Mouse (Mus musculus): ENCODE measurements around the gene Aox2. TPM values are rescaled to one million over a fixed set of nuclear protein-coding genes. Genes with fewer than 3 reads are reported as not detected.
A peak's percentile ranks its signal among the peaks of the same experiment; 100 is the strongest.

The Aox2 gene
- polyA plus RNA-seq, 1 experiment from 2014 or later: not detected

DNA sequence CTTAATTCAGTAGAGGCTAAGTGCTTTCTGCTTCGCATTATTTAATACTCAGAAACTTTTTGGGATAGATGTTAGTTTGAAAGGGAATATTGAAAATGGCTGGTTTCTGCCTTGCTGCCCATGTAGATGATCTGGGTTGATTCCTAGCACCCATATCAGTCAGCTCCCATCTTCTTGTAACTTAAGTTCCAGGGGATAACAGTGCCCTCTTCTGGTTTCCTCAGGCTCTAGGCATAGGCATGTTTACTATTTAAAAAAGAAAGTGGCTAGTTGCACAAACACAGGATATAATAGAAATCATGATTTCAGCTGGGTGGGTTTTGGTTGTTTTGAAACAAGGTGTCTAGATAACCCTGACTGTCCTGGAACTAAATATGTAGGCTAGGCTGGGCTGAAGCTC is 118.1 kb downstream of the Aox2 start:
- 97% methylated on average over 1 of the region's 1 CpGs for WGBS
- Histone ChIP-seq H3K27me3 (ENCODE audit: low read depth, poor library complexity, severe bottlenecking) (no peaks in the 10 kb centered on the region), H3K4me1 (peaks cover 19% of the 10 kb centered on the region), H3K4me3 (no peak overlapping the region), H3K9me3 (replicated peaks) (no peaks in the 10 kb centered on the region), H3K36me3 (peaks cover 67% of the 10 kb centered on the region), H3K27ac (replicated peaks) (no peak overlapping the region)
- no peak for DNase-seq (ENCODE audit: low spot score)

DNA sequence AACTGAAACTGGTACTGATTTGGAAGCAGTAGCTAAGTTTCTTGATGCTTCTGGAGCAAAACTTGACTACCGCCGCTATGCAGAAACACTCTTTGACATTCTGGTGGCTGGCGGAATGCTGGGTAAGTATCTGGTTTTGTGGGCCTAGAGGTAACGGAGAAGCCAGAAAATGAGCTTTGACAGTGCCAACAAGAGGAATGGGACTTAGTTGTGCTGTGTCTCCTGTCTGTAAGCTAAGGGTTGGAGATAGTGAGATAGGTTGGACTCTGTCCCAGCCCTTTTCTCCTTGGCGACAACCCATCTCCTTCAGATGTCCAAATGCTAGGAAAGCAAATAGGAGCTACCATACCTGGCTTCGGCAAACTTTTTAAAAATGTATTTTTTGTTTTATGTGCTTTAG is 119.6 kb downstream of the Aox2 start:
- Histone ChIP-seq H3K4me1 (peaks cover 10% of the 10 kb centered on the region; the same call in 1 of the 2 replicates), H3K27me3 (ENCODE audit: low read depth, poor library complexity, severe bottlenecking) (no peaks in the 10 kb centered on the region), H3K27ac (replicated peaks) (no peak overlapping the region), H3K36me3 (peaks cover 82% of the 10 kb centered on the region), H3K9me3 (replicated peaks) (no peaks in the 10 kb centered on the region), H3K4me3 (no peak overlapping the region)
- DNase-seq (ENCODE audit: low spot score): no peak
- WGBS: 97% methylated on average over 6 of the region's 6 CpGs

DNA sequence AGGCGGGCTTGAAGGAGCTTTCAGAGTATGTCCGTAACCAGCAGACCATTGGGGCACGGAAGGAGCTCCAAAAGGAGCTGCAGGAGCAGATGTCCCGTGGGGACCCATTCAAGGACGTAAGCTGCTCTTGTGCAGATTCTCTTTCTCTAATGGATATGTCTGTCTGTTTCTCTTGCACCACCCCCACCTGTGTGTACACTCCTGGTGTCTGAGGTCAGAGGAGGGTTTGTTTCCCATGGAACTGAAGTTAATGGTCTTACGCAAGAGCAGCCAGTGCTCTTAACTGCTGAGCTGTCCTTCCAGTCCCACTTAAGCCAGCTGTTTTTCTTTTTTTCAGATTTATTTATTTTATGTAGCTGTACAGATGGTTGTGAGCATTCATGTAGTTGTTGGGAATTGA is 123.3 kb downstream of the Aox2 start:
- WGBS: 95% methylated on average over 6 of the region's 6 CpGs
- no peak for DNase-seq (ENCODE audit: low spot score)

DNA sequence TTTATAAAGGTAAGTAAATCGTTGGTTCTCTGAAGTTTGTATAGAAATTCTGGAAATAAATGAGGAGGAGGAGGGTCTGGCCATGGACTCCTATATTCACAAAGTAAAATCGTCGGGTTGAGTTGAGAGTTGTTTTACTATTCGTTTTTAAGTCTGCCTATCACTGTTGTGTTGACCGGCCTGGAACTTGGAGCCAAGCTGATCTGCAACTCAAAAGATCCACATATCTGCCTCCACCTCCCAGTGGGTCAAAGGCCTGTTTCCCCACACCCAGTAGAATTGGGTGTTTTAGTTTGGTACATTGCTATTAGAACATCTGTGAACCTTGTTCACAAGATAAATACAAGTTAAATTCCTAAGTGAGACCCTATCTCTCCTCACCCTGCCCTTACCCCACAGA is 125.6 kb downstream of the Aox2 start:
- H3K27me3 ChIP-seq (ENCODE audit: low read depth, poor library complexity, severe bottlenecking): no peaks in the 10 kb centered on the region
- peaks cover 89% of the 10 kb centered on the region for H3K36me3 ChIP-seq
- H3K9me3 ChIP-seq (replicated peaks): no peaks in the 10 kb centered on the region
- no peaks in the 10 kb centered on the region for H3K4me1 ChIP-seq
- 90% methylated on average over 5 of the region's 5 CpGs for WGBS
- no peak overlapping the region for H3K27ac ChIP-seq (replicated peaks)
- no peak for DNase-seq (ENCODE audit: low spot score)
- no peak overlapping the region for H3K4me3 ChIP-seq

More for the DNA sequence above, 123.3 kb downstream of the Aox2 start:
- no peaks in the 10 kb centered on the region for H3K4me1 ChIP-seq
- H3K27ac ChIP-seq (replicated peaks): no peak overlapping the region
- H3K27me3 ChIP-seq (ENCODE audit: low read depth, poor library complexity, severe bottlenecking): no peaks in the 10 kb centered on the region
- no peaks in the 10 kb centered on the region for H3K9me3 ChIP-seq (replicated peaks)
- no peak overlapping the region for H3K4me3 ChIP-seq
- H3K36me3 ChIP-seq: peaks cover 97% of the 10 kb centered on the region

DNA sequence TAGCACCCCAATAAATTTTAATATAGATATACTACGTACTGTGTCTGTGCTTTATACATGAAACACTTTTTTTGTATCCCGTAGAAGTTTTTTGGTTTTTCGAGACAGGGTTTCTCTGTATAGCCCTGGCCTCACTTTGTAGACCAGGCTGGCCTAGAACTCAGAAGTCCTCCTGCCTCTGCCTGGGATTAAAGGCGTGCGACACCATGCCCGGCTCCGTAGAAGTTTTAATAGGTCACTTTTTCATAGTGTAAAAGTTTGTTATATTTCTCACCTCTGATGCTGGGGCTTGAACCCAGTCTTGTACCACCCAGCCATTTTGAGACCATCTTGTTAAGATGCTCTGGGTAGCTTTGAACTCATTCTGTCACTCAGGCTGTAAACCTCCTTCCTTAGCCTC is 129.2 kb downstream of the Aox2 start:
- no peaks in the 10 kb centered on the region for H3K27me3 ChIP-seq (ENCODE audit: low read depth, poor library complexity, severe bottlenecking)
- no peak for DNase-seq (ENCODE audit: low spot score)
- H3K4me1 ChIP-seq: no peaks in the 10 kb centered on the region
- H3K4me3 ChIP-seq: no peak overlapping the region
- H3K36me3 ChIP-seq: peaks cover 82% of the 10 kb centered on the region
- no peaks in the 10 kb centered on the region for H3K9me3 ChIP-seq (replicated peaks)
- 94% methylated on average over 7 of the region's 7 CpGs for WGBS
- H3K27ac ChIP-seq (replicated peaks): no peak overlapping the region

DNA sequence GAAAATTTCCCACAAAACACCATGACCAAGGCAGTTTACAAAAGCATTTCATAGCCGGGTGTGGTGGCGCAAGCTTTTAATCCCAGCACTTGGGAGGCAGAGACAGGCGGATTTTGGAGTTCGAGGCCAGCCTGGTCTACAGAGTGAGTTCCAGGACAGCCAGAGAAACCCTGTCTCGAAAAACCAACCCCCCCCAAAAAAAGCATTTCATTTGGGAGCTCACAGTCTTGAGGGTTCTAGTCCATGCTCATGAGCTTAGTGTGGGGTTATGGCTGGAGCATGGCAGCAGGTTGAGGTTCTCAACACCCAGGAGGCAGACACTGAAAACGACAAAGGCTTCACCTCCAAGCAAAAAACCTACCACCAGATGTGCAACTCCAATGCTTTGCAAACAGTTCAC is 130.0 kb downstream of the Aox2 start:
- peaks cover 82% of the 10 kb centered on the region for H3K36me3 ChIP-seq

DNA sequence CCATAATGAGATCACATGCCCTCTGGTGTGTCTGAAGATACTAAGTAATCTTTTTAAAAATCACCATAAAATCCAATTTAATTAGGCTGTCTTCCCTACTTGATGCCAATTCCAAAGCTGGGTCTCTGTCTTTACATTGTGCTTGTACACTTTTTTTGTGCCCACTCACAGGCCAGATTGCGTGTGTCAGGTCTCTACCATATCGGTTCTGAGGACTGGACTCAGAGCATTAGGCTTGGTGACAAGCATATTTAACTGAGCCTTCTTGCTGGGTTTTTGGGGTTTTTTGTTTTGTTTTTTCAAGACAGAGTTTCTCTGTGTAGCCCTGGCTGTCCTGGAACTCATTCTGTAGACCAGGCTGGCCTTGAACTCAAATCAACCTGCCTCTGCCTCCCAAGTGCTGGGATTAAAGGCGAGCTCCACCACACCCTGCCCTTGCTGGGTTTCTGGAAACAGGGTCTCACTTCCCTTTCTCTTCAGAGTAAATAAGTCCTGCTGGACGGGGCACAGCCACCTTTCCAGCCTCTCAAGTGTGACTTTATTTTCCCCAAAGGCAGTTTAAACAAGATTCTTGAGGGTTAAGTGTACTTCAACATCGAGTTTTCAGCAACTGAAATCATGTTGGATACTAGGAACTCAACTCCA is 131.5 kb downstream of the Aox2 start:
- no peak overlapping the region for H3K27ac ChIP-seq (replicated peaks)
- DNase-seq (ENCODE audit: low spot score): no peak
- no peaks in the 10 kb centered on the region for H3K27me3 ChIP-seq (ENCODE audit: low read depth, poor library complexity, severe bottlenecking)
- no peak overlapping the region for H3K4me3 ChIP-seq
- 85% methylated on average over 5 of the region's 5 CpGs for WGBS
- no peaks in the 10 kb centered on the region for H3K4me1 ChIP-seq
- peaks cover 82% of the 10 kb centered on the region for H3K36me3 ChIP-seq
- no peaks in the 10 kb centered on the region for H3K9me3 ChIP-seq (replicated peaks)

More for the DNA sequence above, 130.0 kb downstream of the Aox2 start:
- no peaks in the 10 kb centered on the region for H3K4me1 ChIP-seq
- no peaks in the 10 kb centered on the region for H3K9me3 ChIP-seq (replicated peaks)
- no peak for DNase-seq (ENCODE audit: low spot score)
- H3K4me3 ChIP-seq: no peak overlapping the region
- WGBS: 88% methylated on average over 6 of the region's 6 CpGs
- H3K27me3 ChIP-seq (ENCODE audit: low read depth, poor library complexity, severe bottlenecking): no peaks in the 10 kb centered on the region
- H3K27ac ChIP-seq (replicated peaks): no peak overlapping the region

DNA sequence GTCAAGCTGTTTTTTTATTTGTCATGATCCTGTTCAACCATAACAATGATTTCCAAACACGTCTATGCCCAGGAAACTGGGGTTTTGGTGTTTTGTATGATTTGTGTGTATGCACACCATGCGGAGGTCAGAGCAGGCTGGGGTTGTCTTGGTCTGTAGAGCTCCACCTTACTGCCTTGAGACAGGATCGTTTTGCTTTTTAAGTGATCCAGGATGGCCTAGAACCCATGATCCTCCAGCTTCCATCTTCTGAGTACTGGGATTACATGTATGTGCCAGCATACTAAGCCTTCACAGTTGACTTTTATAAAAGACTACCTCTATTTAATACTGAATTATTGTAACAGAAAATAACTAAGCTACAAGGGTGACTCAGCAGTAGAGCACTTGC is 132.1 kb downstream of the Aox2 start:
- 89% methylated on average over 3 of the region's 3 CpGs for WGBS
- no peaks in the 10 kb centered on the region for H3K27me3 ChIP-seq (ENCODE audit: low read depth, poor library complexity, severe bottlenecking)
- H3K27ac ChIP-seq (replicated peaks): no peak overlapping the region
- H3K4me3 ChIP-seq: no peak overlapping the region
- H3K36me3 ChIP-seq: peaks cover 82% of the 10 kb centered on the region
- no peaks in the 10 kb centered on the region for H3K4me1 ChIP-seq
- no peaks in the 10 kb centered on the region for H3K9me3 ChIP-seq (replicated peaks)
- no peak for DNase-seq (ENCODE audit: low spot score)

DNA sequence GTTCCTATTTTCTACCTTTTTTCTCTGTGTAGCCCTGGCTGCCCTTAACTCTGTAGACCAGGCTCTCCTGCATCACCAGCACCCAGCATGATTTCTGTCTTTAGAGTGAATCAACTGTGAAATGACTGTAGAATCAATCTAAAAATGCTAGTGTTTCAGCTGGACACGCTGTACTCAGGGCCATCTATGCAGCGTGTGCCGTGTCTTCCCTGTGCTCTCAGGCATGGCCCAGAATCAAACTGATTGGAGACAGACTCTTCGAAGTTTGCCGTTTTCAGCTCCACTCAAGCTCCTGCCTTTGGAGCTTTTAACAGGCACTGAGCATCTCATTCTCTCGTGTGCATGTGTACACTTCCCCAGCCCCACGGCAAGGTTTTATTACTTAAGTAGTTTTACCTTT is 132.7 kb downstream of the Aox2 start:
- Histone ChIP-seq H3K4me1 (no peaks in the 10 kb centered on the region), H3K27ac (replicated peaks) (no peak overlapping the region), H3K36me3 (peaks cover 82% of the 10 kb centered on the region), H3K9me3 (replicated peaks) (no peaks in the 10 kb centered on the region), H3K4me3 (no peak overlapping the region), H3K27me3 (ENCODE audit: low read depth, poor library complexity, severe bottlenecking) (no peaks in the 10 kb centered on the region)
- DNase-seq (ENCODE audit: low spot score): no peak
- WGBS: 96% methylated on average over 7 of the region's 7 CpGs

DNA sequence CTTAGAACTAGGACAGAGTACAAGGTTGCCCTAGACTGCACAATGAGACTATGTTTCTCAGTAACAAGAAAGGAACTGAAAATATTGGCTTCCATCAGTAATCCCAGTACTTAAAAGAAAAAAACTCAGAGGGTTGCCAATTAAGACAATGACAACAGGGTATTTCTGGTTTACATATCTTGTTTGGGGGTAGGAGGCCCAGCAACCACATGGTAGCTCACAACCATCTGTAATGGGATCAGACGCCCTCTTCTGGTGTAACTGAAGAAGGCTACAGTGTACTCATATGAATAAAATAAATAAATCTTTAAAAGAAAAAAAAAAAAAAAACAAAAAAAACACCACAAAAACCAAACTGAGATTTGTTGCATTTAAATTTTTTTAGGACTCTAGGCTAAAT is 137.3 kb downstream of the Aox2 start:
- Histone ChIP-seq H3K4me3 (no peak overlapping the region), H3K36me3 (peaks cover 99% of the 10 kb centered on the region), H3K27ac (replicated peaks) (no peak overlapping the region), H3K9me3 (replicated peaks) (no peaks in the 10 kb centered on the region), H3K27me3 (ENCODE audit: low read depth, poor library complexity, severe bottlenecking) (no peaks in the 10 kb centered on the region), H3K4me1 (no peaks in the 10 kb centered on the region)
- 47% methylated on average over 1 of the region's 1 CpGs for WGBS
- no peak for DNase-seq (ENCODE audit: low spot score)

DNA sequence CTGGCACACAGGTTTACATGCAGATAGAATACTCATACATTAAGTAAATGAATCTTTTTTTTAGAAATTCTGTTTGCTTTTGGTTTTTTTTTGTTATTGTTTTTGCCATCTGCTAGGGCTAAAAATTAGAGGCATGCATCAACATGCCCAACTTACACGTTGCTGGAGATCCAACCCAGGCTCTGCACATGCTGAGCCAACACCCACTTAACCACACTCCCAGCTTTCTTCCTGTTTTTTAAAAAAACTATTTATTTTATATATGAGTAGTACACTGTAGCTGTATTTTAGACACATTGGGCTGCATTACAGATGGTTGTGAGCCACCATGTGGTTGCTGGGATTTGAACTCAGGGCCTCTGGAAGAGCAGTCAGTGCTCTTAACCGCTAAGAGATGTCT is 137.9 kb downstream of the Aox2 start:
- Histone ChIP-seq H3K36me3 (peaks cover 99% of the 10 kb centered on the region), H3K4me1 (peaks cover 2% of the 10 kb centered on the region), H3K27ac (replicated peaks) (no peak overlapping the region), H3K9me3 (replicated peaks) (no peaks in the 10 kb centered on the region), H3K4me3 (no peak overlapping the region), H3K27me3 (ENCODE audit: low read depth, poor library complexity, severe bottlenecking) (no peaks in the 10 kb centered on the region)
- WGBS: 93% methylated on average over 2 of the region's 2 CpGs
- DNase-seq (ENCODE audit: low spot score): no peak

DNA sequence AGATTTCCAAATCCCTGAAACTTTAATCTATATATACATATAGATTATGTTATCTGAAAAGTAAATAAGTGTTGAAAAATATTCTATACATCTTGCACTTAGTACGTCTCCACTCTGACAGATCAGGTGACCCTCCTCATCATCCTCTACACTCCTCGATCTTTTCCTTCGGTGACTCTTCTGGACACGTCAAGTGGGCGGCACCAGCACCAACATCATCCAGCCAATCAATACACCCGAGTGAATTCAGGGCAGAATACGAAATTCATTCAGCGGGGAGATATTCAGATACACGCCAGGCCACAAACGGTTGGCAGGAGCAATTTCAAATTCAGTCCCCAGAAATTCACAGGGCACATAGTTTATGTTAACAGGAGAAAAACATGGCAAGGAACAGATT is 141.9 kb downstream of the Aox2 start:
- Histone ChIP-seq H3K27ac (replicated peaks) (no peak overlapping the region), H3K27me3 (ENCODE audit: low read depth, poor library complexity, severe bottlenecking) (no peaks in the 10 kb centered on the region), H3K9me3 (replicated peaks) (no peaks in the 10 kb centered on the region), H3K4me1 (peaks cover 21% of the 10 kb centered on the region), H3K36me3 (peaks cover 71% of the 10 kb centered on the region), H3K4me3 (no peak overlapping the region)
- DNase-seq (ENCODE audit: low spot score): no peak
- 91% methylated on average over 10 of the region's 10 CpGs for WGBS

DNA sequence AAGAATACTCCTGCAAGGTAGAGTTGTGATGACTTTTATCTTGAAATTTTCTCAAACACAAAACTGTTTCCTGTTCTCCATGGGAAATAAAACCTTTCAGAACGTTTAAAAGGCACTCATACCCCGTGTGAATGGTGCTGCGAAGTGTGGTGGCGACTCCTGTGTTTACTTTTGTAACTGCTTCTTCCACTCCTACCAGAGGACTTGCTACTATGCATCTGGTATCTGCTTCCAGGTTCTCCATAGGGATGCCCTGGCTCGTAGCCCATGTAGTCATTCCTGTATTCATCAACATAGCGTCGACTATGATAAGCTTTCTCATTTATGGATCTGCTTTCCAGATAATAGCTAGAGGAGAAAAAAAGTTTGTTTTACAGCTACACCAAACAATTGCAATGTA is 142.8 kb downstream of the Aox2 start:
- Histone ChIP-seq H3K27ac (replicated peaks) (no peak overlapping the region), H3K4me1 (peaks cover 21% of the 10 kb centered on the region), H3K4me3 (no peak overlapping the region), H3K27me3 (ENCODE audit: low read depth, poor library complexity, severe bottlenecking) (no peaks in the 10 kb centered on the region), H3K36me3 (peaks cover 62% of the 10 kb centered on the region), H3K9me3 (replicated peaks) (no peaks in the 10 kb centered on the region)
- DNase-seq (ENCODE audit: low spot score): no peak
- WGBS: 86% methylated on average over 7 of the region's 7 CpGs

DNA sequence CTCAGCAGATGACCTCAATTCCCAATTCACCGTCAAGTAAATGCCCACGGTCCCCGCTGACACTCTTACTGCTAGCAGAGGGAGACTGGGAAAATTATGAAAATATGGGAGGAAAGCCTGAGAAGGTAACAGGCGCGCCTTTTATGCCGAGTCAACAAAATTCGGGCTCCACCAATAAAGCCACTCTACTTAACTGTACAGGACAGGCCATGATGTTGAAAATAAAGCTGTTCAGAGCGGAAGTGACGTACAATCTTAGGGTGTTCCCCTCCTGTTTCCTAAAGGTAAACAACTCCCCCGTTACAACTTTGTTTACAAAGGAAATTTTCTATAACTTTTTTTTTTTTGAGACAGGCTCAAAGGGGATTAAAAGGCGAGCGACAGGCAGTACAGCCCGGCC is 144.8 kb downstream of the Aox2 start:
- Histone ChIP-seq H3K27ac (replicated peaks) (peak overlapping the region; percentile 100), H3K4me3 (peak overlapping the region; percentile 100), H3K9me3 (replicated peaks) (no peaks in the 10 kb centered on the region), H3K4me1 (peaks cover 21% of the 10 kb centered on the region), H3K36me3 (peaks cover 44% of the 10 kb centered on the region), H3K27me3 (ENCODE audit: low read depth, poor library complexity, severe bottlenecking) (no peaks in the 10 kb centered on the region)
- 19% methylated on average over 13 of the region's 13 CpGs for WGBS
- DNase-seq (ENCODE audit: low spot score): peak; percentile 24

Measured in midbrain, embryonic 10.5 days (tissue).